Mouse (Mus musculus) kidney, embryonic 15.5 days (tissue): Measurements from ENCODE around the gene Pla2g6. TPM values are rescaled to one million over a fixed set of nuclear protein-coding genes. Genes with fewer than 3 reads are reported as not detected.

ENCODE experiments used
- ATAC-seq: fragments of 200-750 bp; cut with Nextera tagmentation; replicated peaks from 2 replicates; pipeline ENCODE4 v1.8.0; 2017; ENCODE audit warnings: moderate TSS enrichment; ENCODE audit not compliant: low FRiP score
- H3K27ac ChIP-seq: fragments of 300-500 bp; sonication (generic); 2 replicates; pipeline ENCODE4 v1.5.1; 2015; ENCODE audit warnings: mild to moderate bottlenecking, inconsistent platforms
- H3K27me3 ChIP-seq: fragments of 300-500 bp; sonication (generic); 2 replicates; pipeline ENCODE4 v1.6.1; 2015; ENCODE audit warnings: inconsistent platforms
- H3K36me3 ChIP-seq: fragments of 300-500 bp; sonication (generic); 2 replicates; pipeline ENCODE4 v1.6.1; 2015; ENCODE audit warnings: inconsistent platforms
- H3K4me1 ChIP-seq: fragments of 300-500 bp; sonication (generic); 2 replicates; pipeline ENCODE4 v1.6.1; 2015; ENCODE audit warnings: inconsistent platforms
- H3K4me2 ChIP-seq: fragments of 300-500 bp; sonication (generic); 2 replicates; pipeline ENCODE4 v1.6.1; 2015; ENCODE audit warnings: moderate library complexity, mild to moderate bottlenecking, inconsistent platforms
- H3K4me3 ChIP-seq: fragments of 300-500 bp; sonication (generic); replicated peaks from 2 replicates; pipeline ENCODE4 v1.5.1; 2015; ENCODE audit warnings: mild to moderate bottlenecking, inconsistent platforms
- H3K9ac ChIP-seq: fragments of 300-500 bp; sonication (generic); 2 replicates; pipeline ENCODE4 v1.6.1; 2015; ENCODE audit warnings: mild to moderate bottlenecking, inconsistent platforms
- H3K9me3 ChIP-seq: fragments of 300-500 bp; sonication (generic); replicated peaks from 2 replicates; pipeline ENCODE4 v1.6.1; 2016; ENCODE audit warnings: inconsistent platforms
- WGBS: fragments of 180-500 bp; shearing (Covaris S2); methylation state at CpG from one replicate; pipeline ENCODE4 v1.1.7; 2015; ENCODE audit warnings: mixed read lengths; 5-methylcytosine and 5-hydroxymethylcytosine counted together
- microRNA counts: library from miRNA; unstranded; fragments of <30 nt; microRNA quantifications from one replicate; lab custom pipeline; 2016
- microRNA-seq: library from miRNA; unstranded; fragments of <30 nt; microRNA quantifications from one replicate; pipeline ENCODE4, GENCODE M21; 2016
- polyA plus RNA-seq: library from polyadenylated mRNA; unstranded; fragments of >200 nt; fragmentation: Nextera tagmentation; extraction: Ambion mirVana; gene quantifications from 2 replicates; pipeline ENCODE4 v1.2.1, GENCODE M21; 2015

The Pla2g6 gene
- polyA plus RNA-seq, 1 experiment from 2014 or later = 17.7 TPM

GRCm38 (mm10) chr15:79244071-79244893, 83.9 kb downstream of the Pla2g6 start:
- H3K9ac ChIP-seq = no peak overlapping the region
- no peaks in the 10 kb centered on the region for H3K9me3 ChIP-seq
- no peak overlapping the region for H3K4me2 ChIP-seq
- 78% methylated on average over 7 of the region's 7 CpGs for WGBS
- peaks cover 3% of the 10 kb centered on the region; the same call in 1 of the 2 replicates for H3K4me1 ChIP-seq
- ATAC-seq = no peak
- 0 out of 2 replicates have a peak overlapping the region, but pooled peaks have one; percentile 18 for H3K27ac ChIP-seq
- no peak overlapping the region for H3K4me3 ChIP-seq
- peaks cover 81% of the 10 kb centered on the region for H3K36me3 ChIP-seq
- no peaks in the 10 kb centered on the region for H3K27me3 ChIP-seq

GRCm38 (mm10) chr15:79243234-79244042, 84.8 kb downstream of the Pla2g6 start:
- Histone ChIP-seq H3K4me3 (no peak overlapping the region), H3K36me3 (peaks cover 82% of the 10 kb centered on the region), H3K4me1 (peaks cover 3% of the 10 kb centered on the region; the same call in 1 of the 2 replicates), H3K9me3 (no peaks in the 10 kb centered on the region), H3K9ac (no peak overlapping the region), H3K27ac (no peak overlapping the region), H3K4me2 (0 out of 2 replicates have a peak overlapping the region, but pooled peaks have one; percentile 25), H3K27me3 (no peaks in the 10 kb centered on the region)
- WGBS = 23% methylated on average over 10 of the region's 10 CpGs
- peak; percentile 95 for ATAC-seq

DNA sequence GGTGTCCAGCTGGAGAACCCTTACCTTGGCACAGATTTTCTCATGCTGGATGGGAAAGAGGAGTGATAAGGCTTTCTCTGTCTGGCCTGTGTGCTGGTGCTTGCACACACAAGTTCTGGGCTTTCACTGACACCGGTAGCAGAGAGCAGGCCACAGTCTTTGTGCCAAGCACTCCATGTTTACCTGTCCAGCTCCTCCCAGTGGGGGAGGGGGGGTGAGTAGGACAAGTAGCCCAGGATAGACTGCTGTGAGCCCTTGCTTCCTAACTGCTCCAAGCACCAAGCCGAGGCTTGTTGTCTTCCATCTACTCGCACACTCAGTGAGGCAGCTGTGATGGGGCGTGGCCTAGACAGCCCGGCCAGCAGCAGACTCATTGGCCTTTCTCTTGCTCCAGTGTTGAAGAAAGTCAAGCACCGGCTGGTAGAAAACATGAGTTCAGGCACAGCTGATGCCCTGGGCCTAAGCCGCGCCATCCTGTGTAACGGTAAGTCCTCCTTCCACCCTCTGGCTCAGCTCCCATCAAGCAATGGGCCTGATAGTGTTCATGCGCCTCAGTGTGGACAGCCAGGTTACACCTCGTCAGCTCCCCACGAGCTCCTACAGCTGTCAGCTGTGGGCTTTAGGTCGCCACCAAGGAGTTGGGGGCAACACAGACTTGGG, 85.5 kb downstream of the Pla2g6 start:
- peak; percentile 46 for ATAC-seq
- 73% methylated on average over 13 of the region's 13 CpGs for WGBS
- H3K9ac ChIP-seq = no peak overlapping the region
- no peaks in the 10 kb centered on the region for H3K9me3 ChIP-seq
- H3K4me3 ChIP-seq = no peak overlapping the region
- H3K4me1 ChIP-seq = peaks cover 3% of the 10 kb centered on the region; the same call in 1 of the 2 replicates
- no peak overlapping the region for H3K27ac ChIP-seq
- H3K4me2 ChIP-seq = no peak overlapping the region
- peaks cover 82% of the 10 kb centered on the region for H3K36me3 ChIP-seq
- H3K27me3 ChIP-seq = no peaks in the 10 kb centered on the region

DNA sequence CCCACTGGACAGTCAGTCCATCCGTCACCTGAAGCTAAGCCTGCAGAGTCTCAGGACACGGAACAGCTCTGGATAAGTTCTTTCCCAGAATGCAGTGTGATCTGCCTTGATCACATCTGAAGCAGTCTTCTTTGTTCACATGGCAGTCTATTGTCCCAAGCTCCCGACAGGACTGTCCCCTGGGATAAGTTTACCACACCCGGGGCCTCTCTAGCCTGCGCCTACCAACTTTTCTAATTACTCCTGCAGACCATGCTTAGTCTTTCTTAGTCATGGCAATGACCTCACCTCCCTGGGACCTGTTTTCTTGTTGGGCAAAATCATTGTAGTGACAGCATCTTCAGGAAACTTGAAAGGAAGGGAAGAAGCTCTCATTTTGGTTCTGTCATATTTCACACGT, 90.2 kb downstream of the Pla2g6 start:
- no peak for ATAC-seq
- 71% methylated on average over 6 of the region's 6 CpGs for WGBS

More for the DNA sequence above, 90.2 kb downstream of the Pla2g6 start:
- H3K9me3 ChIP-seq = no peaks in the 10 kb centered on the region
- H3K9ac ChIP-seq = no peak overlapping the region
- no peak overlapping the region for H3K4me3 ChIP-seq
- H3K27me3 ChIP-seq = no peaks in the 10 kb centered on the region
- H3K4me2 ChIP-seq = no peak overlapping the region
- no peak overlapping the region for H3K27ac ChIP-seq
- no peaks in the 10 kb centered on the region for H3K4me1 ChIP-seq
- H3K36me3 ChIP-seq = peaks cover 87% of the 10 kb centered on the region

MicroRNAs within 50 kb of the gene (microRNA counts, 519-probe panel; counts per million panel counts)
- microRNA mmu-miR-1943 (lab: Ali Mortazavi, UCI) = 2,569 counts per million, percentile 51 among the panel's probes with 10 or more counts

Small RNAs within 50 kb of the gene (microRNA-seq; reads per million reads assigned to microRNA genes)
- 1.3 reads per million for gene Mir1943

Other genes with a start within 250 kb of the Pla2g6 start
- 8.6 and 11.0 TPM in 2 replicates for gene Micall1, start 219.5 kb downstream of the Pla2g6 start, polyA plus RNA-seq
- 303 and 317 TPM in 2 replicates for gene Polr2f, start 187.4 kb downstream of the Pla2g6 start, polyA plus RNA-seq
- gene 1700088E04Rik, start 187.1 kb downstream of the Pla2g6 start, polyA plus RNA-seq = 7.7 and 10.5 TPM in 2 replicates
- gene Sox10, start 163.2 kb downstream of the Pla2g6 start, polyA plus RNA-seq = 0.40 and 0.96 TPM in 2 replicates
- gene Pick1, start 99.2 kb downstream of the Pla2g6 start, polyA plus RNA-seq = 45.5 and 49.8 TPM in 2 replicates
- gene Gm49486, start 99.0 kb downstream of the Pla2g6 start, polyA plus RNA-seq = 0.67 and 0.74 TPM in 2 replicates
- 0.12 and 0.26 TPM in 2 replicates for gene Slc16a8, start 73.6 kb downstream of the Pla2g6 start, polyA plus RNA-seq
- gene Baiap2l2, start 42.9 kb downstream of the Pla2g6 start, polyA plus RNA-seq = 13.4 and 14.3 TPM in 2 replicates
- gene Maff, start 18.2 kb upstream of the Pla2g6 start, polyA plus RNA-seq = 3.8 and 4.4 TPM in 2 replicates
- gene Tmem184b, start 75.2 kb upstream of the Pla2g6 start, polyA plus RNA-seq = 67.7 and 75.5 TPM in 2 replicates
- gene Csnk1e, start 127.2 kb upstream of the Pla2g6 start, polyA plus RNA-seq = 87.0 and 90.6 TPM in 2 replicates
- gene Kcnj4, start 176.9 kb upstream of the Pla2g6 start, polyA plus RNA-seq = 0.08 and 0.12 TPM in 2 replicates
- 69.5 and 71.8 TPM in 2 replicates for gene Kdelr3, start 188.0 kb upstream of the Pla2g6 start, polyA plus RNA-seq
- 50.0 and 51.0 TPM in 2 replicates for gene Ddx17, start 218.4 kb upstream of the Pla2g6 start, polyA plus RNA-seq